Mouse (Mus musculus) lung, postnatal 4 days (tissue): ENCODE results near the gene Ercc1.

ENCODE experiments used
- DNase-seq, 2 experiments: peaks; one replicate each; pipeline ENCODE4 v3.0.0; 2021

Ercc1 gene

GRCm38 (mm10) chr7:19338596-19338995 is 6.0 kb upstream of the Ercc1 start:
- DNase-seq: no peak

GRCm38 (mm10) chr7:19341250-19341649 is 3.3 kb upstream of the Ercc1 start:
- no peak for DNase-seq

DNA sequence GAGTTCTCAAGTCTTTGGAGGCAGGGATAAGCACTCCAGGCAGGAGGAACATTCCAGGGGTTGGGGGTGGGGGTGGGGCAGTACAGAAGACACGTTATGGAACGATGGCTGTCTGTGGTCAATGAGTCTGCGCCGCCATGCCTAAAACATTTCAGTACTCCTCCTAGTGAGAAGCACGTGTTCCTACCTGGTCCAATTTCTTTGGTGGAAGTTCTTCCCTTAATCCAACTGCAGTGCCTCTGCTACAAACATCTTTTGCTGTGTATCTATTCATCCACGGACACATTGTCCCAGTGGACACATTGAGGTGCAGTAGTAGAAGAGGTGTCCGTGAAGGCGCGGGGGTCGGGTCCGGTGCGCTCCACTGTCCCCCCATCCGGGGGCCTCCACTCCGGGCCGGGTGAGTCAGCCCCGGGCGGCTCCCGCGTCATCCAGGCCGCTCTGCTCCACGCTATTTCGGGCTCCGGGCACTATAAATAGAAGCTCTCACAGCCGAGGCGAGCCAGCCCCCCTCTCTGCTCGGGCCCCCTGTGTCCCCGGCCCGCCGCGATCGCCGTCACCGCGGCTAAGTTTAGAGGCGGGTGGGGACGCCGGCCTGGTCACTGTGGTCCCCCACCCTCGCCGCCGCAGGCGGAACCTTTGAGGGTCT is 2.7 kb upstream of the Ercc1 start:
- peak; percentile 31 to 48 for DNase-seq

GRCm38 (mm10) chr7:19342481-19343027 is 2.0 kb upstream of the Ercc1 start:
- peak; percentile 83 to 90 for DNase-seq

DNA sequence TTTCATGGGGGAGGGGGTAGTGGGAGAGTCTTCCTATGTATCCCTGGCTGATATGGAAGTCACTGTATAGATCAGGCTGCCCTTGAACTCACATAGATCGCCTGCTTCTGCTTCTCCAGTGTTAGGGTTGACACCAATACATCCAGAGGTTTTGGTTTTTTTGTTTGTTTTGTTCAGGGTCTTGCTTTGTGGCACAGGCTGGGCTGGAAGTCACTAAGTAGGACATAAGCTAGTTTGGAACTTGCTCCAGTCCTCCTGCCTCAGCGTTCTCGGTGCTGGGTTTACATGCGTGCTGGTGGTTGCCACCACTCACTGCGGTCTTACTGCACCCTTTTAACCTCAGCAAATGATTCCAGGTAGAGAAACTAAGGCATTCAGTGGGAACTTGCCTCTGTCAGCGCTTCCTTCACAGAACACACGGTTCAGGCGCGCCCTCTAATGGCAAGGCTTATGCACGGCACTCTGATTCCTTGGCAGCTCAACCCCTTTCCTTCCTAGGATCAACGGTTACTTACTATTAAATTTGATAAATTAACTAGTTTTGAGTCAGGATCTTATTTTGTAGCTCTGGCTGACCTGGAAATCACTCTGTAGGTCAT is 1.3 kb upstream of the Ercc1 start:
- peak; percentile 65 to 82 for DNase-seq

GRCm38 (mm10) chr7:19344938-19345471 is 427 bp downstream of the Ercc1 start:
- DNase-seq: peak; percentile 94 to 97

DNA sequence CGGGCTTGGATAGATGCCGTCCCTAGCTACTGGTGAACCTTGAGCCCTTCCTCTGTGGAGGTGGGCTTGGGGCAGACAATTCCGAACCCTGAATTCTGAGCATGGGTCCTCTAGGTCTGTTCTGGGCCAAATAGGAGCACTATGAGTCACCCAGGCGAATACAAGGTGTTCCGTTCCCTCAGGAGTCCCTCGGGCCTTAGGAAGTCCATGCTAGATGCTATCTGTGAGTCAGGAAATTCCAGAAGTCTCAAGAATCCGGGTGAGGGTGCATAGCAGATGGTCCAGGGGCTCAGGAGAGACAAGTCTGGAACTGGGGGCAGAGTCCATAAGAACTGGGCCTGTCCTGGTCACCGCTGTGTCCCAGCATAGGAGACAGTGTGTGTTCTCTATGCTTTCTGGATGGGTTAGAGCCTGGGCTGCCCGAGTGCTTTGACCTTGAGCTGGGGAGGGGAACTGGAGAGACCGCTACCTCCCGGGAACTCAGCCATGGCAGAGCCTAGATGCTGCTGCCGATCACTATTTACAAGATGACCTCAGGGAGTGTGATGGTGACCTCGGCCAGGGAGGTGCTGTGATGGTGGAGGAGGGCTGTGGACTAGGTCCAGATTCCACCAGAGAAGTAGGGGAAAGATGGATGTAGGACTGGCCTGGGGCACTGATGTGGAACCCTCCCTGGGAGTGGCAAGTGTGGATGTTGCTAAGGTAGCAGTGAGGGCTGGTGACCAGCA is 4.8 kb downstream of the Ercc1 start:
- no peak for DNase-seq

DNA sequence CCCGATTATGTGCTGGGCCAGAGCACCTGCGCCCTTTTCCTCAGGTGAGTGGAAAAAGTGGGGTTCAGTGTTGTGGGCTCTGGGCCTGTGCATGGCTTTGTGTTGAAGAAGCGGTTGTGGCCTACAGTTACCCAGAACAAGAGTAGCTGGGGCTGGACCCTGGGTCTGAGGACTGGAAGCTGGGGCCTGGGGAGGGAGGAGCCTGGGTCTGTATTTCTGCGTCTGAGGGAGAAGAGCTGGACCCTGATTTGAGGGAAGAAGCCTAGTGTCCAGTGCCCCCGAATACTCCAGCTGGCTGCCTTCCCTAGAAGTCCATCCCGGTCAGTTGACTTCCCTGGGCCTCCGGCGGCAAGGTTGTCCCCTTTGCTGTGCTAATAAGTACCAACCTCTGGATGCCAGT is 5.6 kb downstream of the Ercc1 start:
- DNase-seq: no peak

- DNase-seq: no peak
Measured at GRCm38 (mm10) chr7:19354991-19355390, 10.4 kb downstream of the Ercc1 start.

DNA sequence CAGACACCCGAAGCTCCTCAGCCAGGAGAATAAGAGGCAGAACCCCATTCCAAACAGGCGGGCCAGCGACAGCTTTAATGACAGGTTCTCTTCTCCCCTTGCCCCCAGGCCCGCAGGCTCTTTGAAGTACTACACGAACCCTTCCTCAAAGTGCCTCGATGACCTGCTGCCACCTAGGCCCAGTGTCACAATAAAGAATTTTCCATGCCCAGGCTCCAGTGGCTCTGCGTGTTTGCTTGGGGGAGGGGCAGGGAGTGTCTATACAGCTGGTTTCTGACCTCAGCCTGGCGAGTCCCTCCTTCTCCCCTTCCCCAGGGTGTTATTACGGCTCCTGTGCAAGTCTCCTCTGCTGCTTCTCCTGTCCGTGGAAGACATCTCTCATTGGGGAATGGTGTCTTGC is 11.7 kb downstream of the Ercc1 start:
- DNase-seq: no peak

DNA sequence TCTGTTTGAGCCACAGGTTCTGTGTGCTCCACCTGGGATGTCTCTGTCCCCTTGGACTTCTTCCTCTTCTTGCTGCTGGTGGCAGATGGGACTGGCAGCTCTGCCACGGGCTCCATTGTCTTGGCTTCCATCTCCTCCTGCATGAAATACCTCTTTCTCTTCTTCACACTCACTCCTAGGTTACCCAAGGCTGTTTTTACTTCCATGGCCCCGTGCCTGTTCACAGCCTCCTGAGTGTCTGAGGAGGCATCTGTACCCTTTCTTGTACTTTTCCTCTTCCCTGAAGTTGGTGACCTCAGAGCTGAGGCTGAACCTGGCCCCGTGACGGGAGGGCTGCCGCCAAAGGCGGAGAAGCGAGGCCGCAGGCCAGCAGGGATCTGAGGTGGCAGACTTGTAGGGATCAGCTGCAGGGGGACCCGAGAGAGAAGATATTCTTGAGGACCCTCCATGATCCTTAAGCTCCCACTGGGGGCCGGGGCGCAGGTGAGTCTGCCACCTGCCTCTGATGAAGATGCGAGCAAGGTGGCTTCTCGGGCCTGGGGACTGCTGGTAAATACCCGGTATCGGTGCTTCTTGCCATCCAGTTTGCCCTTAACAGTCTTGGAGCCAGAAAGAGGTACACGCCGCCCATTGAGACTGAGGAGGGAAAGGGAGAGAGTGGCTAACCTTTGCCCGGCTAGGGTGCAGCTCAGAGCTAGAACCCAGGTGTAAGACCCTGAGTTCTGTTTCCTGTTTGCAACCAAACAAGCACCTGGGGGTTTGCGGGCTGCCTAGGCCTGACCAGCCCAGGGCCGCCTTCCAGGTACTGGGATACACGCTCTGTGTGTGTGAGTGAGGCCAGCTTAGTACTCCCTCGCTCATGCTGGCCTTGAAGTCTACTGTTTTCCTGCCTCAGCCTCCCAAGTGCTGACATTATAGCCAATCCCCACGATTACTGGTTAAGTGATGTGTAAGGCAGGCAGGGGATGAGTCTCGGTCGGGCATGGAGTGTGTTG is 13.1 kb downstream of the Ercc1 start:
- no peak for DNase-seq

- DNase-seq: no peak
Measured at GRCm38 (mm10) chr7:19358634-19359033, 14.1 kb downstream of the Ercc1 start.

- peak; percentile 90 for DNase-seq
Measured at GRCm38 (mm10) chr7:19359299-19359891, 14.8 kb downstream of the Ercc1 start, which contains the start of the genes Cd3eap and Ppp1r13l. Gene Cd3eap, minus strand, starts transcription at chr7:19359483. Gene Ppp1r13l, plus strand, starts transcription at chr7:19359749.

DNA sequence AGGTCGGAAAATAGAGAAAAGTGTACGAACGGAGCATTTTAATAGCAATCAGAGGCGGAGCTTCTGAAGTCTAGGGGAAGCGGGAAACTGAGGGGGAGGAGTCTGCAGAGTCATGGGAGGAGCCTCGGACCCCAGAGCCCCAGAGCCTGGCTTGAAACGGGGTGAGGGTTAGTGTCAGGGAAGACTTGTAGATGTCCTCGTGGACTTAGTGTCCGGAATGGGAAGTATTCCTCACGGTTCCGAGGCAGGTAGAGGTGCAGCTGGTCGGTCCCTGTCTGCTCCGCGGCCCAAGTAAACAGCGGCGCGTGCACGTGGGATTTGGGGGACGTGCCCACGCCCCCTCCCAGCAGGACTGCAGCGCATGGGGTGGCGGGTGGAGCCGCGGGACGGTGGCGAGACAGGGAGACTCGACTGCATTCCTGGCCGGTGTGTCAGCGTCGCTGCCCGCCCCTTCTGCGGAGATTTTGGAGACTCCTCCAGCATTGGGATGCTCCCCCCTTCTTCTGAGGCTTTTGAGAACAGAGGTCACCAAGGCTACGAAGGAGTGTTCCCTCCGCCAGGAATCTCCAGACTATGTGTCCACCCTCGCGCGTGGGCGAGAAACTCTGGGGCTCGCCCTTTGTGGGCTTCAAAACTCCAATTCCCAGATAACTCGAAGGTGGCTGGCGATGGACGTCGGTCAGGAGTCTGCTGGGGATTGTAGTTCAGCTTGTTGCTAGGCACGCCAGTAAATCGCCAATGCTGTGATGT is 15.5 kb downstream of the Ercc1 start:
- DNase-seq: peak; percentile 79 to 84

- peak; percentile 92 to 94 for DNase-seq
Measured at GRCm38 (mm10) chr7:19360944-19361343, 16.4 kb downstream of the Ercc1 start.

DNA sequence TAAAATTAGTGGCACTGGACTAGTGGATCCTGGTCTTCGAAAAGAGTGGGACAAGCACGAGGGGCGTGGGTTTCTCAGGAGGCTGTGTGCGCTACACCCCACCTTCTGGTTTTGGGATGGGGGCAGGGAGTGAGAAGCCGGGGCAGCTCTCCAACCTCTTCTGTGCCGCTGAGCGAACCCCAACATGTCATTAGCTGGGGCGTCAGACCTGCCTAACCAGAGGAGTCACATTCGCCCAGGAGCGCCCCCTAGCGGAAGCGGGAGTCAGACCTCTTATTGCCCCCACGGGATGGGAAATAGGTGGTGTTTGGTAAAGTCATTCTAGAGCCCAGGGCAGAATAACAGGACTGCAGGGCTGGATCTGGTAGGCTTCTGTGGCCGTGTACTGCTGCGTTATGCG is 17.1 kb downstream of the Ercc1 start:
- peak; percentile 77 to 84 for DNase-seq

- DNase-seq: no peak
Measured at GRCm38 (mm10) chr7:19362276-19362675, 17.7 kb downstream of the Ercc1 start.

DNA sequence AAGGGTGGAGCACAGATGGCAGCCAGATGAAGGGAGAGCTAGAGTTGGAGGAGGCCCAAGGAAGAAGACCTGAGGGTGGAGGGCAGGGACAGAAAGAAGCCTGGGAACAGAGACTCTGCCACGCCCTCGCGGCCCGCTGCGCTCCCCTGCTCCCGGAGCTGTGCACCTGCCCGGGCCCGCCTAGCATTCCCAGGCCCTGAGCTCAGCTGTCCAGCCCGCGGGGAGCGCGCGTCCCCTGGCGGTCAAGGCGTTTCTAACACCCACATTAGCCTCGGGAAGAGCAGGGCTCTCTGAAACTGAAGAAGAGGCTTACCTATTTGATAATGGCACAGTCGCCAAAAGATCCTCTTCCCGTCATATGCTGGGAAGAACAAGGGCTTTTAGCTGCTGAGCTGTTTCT is 19.3 kb downstream of the Ercc1 start:
- DNase-seq: peak; percentile 84

- no peak for DNase-seq
Measured at GRCm38 (mm10) chr7:19365376-19365775, 20.8 kb downstream of the Ercc1 start.

- DNase-seq: peak; percentile 72 to 77
Measured at GRCm38 (mm10) chr7:19368380-19368779, 23.8 kb downstream of the Ercc1 start.
